Mouse (Mus musculus): ENCODE measurements around the gene Fam107b.
"Not testable (repeated sequence)": the region's sequence is repeated elsewhere in the genome, so short reads cannot be mapped to it uniquely, and the experiment has no call there.

Fam107b gene

DNA sequence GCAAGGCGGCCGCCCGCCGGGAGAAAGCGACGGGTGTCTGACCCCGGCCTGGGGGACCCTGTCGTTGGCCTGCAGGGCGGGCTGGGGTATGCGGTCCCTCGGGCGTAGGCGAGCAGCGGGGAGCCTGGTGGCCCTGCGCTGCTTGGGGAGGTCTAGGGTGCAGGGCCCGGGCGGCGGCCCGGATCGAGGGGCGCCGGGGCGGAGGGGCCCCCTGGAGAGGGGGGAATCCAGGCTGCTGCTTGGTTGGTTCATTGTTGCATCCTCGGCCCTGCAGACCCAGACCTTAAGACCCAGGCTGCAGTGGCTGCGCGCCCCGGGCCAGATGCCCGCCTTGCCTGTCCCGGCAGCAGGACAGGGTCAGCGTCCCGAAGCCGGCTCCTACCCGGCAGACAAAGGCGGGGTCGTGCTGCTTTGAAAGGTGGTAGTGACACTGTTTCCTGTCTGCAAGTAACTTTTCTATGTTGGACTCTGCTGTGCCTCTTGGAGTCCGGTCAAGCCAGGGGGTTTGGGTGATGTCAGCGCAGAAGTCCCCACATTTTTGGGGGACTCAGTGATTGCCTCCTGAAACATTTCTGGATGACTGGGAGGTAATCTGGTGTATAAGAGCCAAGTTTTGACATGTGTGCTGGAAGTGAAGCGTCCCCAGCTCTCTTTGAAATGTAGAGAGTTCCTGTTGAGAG, 143.5 kb downstream of the Fam107b start:
- peak; percentile 38 to 69 for DNase-seq

- DNase-seq = no peak
These were observed 144.2 kb downstream of the Fam107b start for GRCm38 (mm10) chr2:3714511-3714910.

DNA sequence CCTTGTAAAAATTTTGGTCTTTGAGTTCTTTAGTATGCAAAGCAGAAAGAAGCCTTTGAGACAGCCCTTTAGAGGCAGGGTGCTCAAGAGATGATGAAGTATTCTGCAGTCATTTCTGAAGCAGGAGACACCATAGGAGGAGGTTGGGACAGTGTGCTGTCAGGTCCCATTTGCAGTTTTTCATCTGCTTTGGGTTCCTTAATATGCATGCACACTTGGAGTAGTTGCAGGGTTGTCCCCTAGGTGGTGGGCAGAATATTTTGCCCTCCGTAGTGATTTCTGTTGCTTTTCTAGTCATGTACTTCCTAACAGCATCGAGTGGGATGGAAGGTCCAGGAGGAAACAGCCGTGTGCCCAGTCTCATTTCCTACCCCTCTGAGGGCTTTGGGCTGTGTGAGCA, 145.1 kb downstream of the Fam107b start:
- no peak for DNase-seq

DNA sequence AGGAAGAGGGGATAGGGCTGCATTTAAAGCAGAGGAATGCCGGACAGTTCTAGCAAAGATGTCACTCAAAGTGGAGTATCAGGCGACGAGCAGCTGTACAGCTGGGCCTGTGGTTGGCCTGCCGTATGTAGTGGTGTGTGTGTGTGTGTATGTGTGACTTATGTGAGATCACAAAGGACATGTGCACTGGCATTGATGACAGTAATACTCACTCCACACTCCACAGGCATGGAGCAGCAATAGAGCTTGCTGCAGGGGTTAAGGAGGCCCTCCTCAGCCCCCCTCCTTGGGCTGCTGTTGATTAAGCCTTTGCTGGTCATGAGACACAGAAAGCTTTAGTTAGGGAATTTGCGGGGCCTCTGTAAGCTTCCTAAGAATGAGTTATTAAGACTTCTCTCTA, 147.0 kb downstream of the Fam107b start:
- DNase-seq = no peak

DNA sequence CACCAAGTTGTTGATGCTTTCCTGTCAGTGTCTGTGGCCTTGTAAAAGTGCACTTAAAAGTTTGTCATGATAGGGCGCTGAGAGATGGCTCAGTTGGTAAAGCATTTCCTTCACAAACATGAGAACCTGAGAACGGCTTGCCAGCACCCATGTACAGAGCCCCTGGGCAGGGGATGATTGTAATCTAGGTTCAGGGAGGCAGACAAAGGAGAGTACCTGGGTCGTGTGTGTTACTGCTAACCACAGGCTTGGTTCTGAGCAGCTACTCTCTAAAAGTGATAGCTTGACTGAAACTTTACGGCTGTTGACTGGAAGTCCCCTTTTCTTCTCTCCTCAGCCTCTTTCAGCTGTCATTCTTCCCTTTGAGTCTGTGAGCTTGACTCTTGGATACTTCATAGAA, 147.6 kb downstream of the Fam107b start:
- DNase-seq = no peak

DNA sequence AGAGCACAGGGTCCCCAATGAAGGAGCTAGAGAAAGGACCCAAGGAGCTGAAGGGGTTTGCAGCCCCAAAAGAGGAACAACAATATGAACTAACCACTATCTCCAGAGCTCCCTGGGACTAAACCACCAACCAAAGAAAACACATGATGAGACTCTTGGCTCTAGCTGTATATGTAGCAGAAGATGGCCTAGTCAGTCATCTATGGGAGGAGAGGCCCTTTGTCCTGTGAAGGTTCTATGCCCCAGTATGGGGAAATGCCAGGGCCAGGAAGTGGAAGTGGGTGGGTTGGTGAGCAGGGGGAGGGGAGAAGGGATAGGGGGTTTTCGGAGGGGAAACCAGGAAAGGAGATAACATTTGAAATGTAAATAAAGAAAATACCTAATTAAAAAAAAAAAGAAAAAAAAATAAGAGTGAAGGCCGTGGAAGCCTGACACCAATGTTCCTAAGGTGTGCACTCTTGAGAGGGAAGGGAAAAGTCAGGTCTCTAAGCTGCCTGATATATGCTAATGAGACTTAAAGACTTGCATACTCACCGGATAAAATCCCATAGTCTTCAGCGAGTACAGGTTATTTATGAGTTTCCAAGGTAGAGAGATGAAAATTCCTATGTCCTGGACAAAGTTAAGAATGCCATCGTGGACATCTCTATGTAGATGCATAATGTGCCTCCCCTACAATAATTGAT, 149.3 kb downstream of the Fam107b start:
- not testable (repeated sequence) for DNase-seq

GRCm38 (mm10) chr2:3721107-3721506, 150.8 kb downstream of the Fam107b start:
- DNase-seq = no peak

DNA sequence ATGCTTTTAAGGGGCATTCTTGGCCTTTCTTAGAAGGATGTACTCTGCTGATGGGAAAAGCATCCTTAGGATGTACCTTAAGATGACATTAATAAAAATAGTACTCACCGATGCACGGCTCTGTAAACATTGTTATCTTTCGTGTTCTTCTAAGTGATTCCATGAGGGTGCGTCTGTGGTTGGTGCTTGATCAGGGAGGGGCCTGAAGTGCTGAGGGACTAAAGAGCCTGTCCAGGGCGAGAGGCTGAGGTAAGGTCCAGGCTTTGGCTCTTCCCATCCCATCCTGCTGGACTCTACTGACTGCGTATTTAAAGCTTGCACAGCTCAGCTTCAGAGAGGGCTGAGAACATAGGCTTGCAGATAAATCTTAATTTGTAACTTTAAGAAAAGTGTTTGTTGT, 151.7 kb downstream of the Fam107b start:
- no peak for DNase-seq

DNA sequence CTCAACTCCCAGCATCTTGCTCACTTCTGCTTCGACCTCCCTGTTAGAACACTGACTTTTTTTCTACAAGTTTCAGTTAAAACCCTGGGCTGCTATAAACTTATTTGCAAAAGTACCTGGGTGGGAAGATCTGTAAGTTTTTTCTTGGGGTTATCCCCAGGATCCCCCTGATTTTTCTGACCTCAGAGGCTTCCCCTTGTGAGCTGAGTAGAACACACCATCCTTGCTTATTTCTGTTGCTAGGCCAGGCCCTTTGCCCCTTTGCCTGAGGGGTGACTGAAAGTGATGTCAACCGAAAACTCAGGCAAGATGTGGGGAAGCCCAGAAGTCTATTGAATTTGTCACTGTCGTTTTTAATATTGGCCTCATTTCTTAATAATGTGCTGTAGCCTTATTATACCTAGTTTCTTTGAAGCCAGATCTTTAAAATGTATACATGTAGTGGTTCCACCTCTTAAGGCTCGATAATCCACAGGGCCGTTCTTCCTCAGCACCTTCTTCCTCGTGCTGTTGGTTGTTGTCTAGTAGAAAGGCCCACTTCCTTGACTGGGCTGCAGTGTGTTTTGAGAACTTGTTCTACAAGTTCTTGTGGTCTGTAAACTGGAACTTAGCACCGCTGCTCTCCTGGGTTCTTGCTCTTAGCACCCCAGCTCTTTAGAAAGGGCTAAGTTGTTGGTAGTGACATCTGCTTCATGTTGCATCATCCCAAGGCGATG, 153.3 kb downstream of the Fam107b start:
- no peak for DNase-seq

DNA sequence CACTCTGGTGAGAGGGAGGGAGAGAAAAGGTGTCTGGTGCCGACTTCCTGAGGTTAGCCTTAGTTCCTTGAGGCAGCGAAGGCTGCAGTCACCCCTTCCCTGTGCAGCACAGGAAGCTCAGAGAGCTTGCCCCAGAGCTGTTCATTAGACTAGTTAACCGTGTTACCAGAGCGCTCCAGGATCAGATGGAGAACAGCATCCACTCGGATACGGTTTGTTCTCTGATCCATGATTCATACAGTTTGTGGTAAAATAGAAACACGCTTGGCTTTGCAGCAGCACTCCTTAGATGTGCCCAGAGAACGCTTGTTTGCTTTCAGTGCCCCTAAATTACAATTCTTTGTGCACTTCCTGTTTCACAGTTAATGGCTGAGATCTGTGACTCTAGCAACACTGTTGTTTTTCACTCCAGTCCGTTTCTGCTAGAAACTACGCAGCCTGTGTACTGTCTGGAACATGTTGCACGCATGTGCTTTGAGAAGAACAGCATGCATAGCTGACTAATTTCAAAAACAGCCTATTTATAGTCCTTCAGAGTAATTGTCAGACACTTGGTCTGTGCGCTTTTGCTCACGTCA, 156.3 kb downstream of the Fam107b start:
- peak in 1 of 2 experiments; percentile 31 for DNase-seq

DNA sequence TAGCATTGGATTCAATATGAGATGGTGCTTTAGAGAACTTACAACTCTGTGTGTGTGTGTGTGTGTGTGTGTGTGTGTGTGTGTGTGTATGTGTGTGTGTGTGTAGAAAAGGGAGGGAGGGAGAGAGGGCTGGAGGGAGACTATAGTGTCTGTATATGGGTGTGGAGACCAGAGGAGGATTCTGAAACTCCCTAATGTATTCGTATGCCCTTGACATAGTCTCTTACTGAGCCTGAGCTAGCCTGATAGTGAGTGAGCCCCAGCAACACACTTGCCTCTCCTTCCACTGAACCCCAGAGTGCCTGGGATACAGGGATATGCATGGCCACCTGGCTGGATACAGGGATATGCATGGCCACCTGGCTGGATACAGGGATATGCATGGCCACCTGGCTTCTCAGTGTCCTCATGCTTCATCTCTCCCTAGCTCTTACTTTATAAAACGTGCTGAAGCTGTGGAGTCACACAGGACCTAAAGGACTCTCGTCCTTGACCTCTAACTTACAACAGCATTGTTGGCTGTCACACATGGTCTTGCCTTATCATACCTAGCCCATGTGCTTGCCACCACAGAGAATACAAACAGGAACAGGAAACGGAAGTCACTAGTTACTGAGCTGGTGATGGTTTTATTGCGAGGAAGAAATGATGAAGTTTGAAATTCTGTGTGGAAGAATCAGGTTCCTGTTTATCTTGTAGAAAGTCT, 157.1 kb downstream of the Fam107b start:
- no peak for DNase-seq

DNA sequence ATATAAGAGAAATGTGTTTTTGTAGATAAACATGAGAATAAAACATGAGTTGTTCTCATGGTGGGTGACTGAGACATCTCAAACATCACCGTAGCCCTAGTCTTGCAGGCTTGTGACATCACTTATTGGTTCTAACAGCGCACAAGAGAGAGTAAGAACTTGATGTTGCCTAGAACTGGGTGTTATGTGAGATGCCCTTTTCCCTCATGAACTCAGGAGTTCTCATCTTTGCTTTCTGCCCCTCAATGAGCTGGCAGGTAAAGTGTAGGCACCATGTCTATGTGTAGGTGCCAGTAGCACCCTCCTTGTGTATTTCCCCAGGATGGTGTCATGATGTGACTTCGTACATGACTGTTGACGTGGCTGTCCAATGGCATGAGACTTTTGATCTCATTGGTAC, 157.8 kb downstream of the Fam107b start:
- no peak for DNase-seq

GRCm38 (mm10) chr2:3729586-3729985, 159.3 kb downstream of the Fam107b start:
- DNase-seq = peak; percentile 34 to 61

DNA sequence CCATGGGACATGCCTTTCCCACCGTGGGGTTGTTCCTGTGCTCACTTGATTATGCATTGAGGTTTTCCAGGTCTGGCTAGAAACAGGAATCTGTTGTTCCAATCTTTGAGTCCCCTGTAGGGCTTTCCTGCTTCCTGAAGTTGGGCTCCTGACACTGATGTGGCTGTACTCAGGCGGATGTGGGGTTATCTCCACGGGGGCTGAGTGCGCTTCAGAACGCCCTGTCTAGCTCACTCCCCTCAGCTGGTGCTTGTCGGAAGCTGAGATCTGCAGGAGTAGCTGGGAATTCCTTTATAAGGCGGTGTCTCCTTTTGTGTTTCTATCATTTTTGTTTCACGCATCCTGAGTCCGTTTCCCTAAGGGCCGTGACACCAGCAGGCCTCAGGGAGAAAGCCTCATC, 160.5 kb downstream of the Fam107b start:
- no peak for DNase-seq

DNA sequence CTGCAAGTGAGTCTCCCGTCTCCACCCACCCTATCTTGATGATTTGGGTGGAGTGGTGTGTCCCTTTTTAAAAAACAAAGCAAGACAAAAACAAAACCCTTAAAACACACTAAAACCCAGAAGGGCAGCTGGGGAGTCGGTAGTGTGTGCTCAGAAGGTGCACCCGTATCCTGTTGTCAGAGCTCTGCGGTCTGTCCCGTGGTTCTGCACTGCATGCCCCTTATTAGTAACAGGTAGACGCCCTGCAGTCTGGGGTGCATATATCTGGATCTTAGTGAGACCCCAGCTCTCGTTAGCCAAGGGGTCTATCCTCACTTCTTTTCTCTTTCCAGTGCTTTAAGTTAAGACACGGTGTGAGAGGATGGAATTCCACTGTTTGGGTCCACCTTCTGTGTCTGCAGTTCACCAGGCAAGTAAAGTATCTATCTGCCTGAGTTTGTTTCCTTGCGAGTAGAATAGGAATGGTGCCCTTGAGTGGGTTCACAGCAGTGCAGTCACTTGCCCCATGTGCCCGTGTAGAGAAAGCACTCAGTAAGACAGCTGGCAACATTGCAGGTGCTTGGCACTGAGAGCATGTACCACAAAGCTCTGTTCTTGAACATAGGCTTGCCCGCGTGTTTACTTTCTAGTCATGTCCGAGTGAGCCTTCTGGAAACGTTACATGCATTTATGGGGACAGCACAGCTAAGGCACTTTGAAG, 161.2 kb downstream of the Fam107b start:
- no peak for DNase-seq

GRCm38 (mm10) chr2:3737917-3738694, 167.8 kb downstream of the Fam107b start:
- no peak for DNase-seq

GRCm38 (mm10) chr2:3738734-3739133, 168.4 kb downstream of the Fam107b start:
- DNase-seq = no peak

- no peak for DNase-seq
These were observed 169.2 kb downstream of the Fam107b start for GRCm38 (mm10) chr2:3739351-3739961.

DNA sequence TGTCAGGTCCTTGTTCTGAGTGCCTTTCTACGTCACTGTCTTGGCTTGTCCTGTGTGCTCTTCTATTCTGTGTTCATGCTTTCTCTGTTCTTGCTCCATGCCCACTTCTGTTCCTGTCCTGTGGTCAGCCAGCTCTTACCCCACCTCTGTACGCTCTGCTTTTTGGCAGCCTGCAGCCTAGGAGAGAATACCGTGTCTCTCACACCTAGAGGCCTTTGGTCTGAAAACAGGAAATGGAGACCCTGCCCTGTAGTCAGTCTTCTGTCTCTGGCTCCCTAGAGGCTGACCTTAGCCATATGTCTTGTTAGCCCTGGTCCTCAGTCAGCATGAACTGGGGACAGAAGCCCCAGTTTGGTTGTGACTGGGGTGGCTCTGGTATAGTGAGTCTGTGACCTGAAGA, 170.0 kb downstream of the Fam107b start:
- no peak for DNase-seq

- no peak for DNase-seq
These were observed 170.4 kb downstream of the Fam107b start for GRCm38 (mm10) chr2:3740670-3741069.

DNA sequence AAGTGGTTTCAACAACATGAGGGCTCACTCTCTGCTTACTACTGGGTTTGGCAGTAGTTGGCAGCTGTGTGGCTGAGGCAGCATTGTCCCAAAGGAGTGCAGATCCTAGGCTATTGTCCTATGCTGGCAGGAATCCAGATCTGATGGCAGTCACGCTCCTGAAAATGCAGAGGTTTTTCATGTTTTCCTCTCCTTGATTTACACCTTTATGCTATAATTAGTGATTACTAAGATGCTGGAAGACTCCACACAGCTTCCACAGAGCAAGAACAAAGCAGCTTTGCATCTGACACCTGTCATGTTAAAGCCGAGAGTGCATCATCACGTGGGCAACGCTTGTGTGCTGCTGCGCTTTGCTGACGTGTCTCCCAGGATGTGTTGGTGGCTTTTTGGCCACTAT, 172.2 kb downstream of the Fam107b start:
- peak in 1 of 2 experiments; percentile 45 for DNase-seq
